Mouse (Mus musculus): ENCODE measurements around the gene 4933425L06Rik.

- no peak for TF ChIP-seq CTCF (IDR thresholded peaks at IDR 0.05; ENCODE audit: low read depth, low read length)
- TF ChIP-seq POLR2A (IDR thresholded peaks at IDR 0.05; ENCODE audit: insufficient read depth, low read length): no peak
These were observed 40.2 kb downstream of the 4933425L06Rik start for GRCm38 (mm10) chr13:105122092-105122491.
